Mouse (Mus musculus) intestine, embryonic 16.5 days (tissue): Measurements from ENCODE around the gene Zfp429. TPM values are rescaled to one million over a fixed set of nuclear protein-coding genes. Genes with fewer than 3 reads are reported as not detected.
A peak's percentile ranks its signal among the peaks of the same experiment; 100 is the strongest.
"Not testable (repeated sequence)": the region's sequence is repeated elsewhere in the genome, so short reads cannot be mapped to it uniquely, and the experiment has no call there.

Source experiments
- ATAC-seq: fragments of 200-750 bp; cut with Nextera tagmentation; 2 replicates; pipeline ENCODE4 v1.8.0; 2017; ENCODE audit warnings: moderate TSS enrichment, moderate library complexity
- H3K27ac ChIP-seq: fragments of 300-500 bp; sonication (generic); 2 replicates; pipeline ENCODE4 v1.5.1; 2014; ENCODE audit warnings: mild to moderate bottlenecking, low read length
- H3K27me3 ChIP-seq: fragments of 300-500 bp; sonication (generic); replicated peaks from 2 replicates; pipeline ENCODE4 v1.6.1; 2014; ENCODE audit warnings: low read length, control low read depth, mixed read lengths; ENCODE audit not compliant: control insufficient read depth, insufficient read depth
- H3K36me3 ChIP-seq: fragments of 300-500 bp; sonication (generic); 2 replicates; pipeline ENCODE4 v1.6.1; 2014; ENCODE audit warnings: low read length, control low read depth; ENCODE audit not compliant: control insufficient read depth, insufficient read depth
- H3K4me1 ChIP-seq: fragments of 300-500 bp; sonication (generic); 2 replicates; pipeline ENCODE4 v1.6.1; 2014; ENCODE audit warnings: low read length, control low read depth, mixed read lengths; ENCODE audit not compliant: control insufficient read depth, insufficient read depth
- H3K4me2 ChIP-seq: fragments of 300-500 bp; sonication (generic); 2 replicates; pipeline ENCODE4 v1.6.1; 2014; ENCODE audit warnings: low read depth, low read length, control low read depth
- H3K4me3 ChIP-seq: fragments of 300-500 bp; sonication (generic); 2 replicates; pipeline ENCODE4 v1.5.1; 2014; ENCODE audit warnings: mild to moderate bottlenecking, low read length
- H3K9ac ChIP-seq: fragments of 300-500 bp; sonication (generic); 2 replicates; pipeline ENCODE4 v1.6.1; 2014; ENCODE audit warnings: low read depth, low read length
- H3K9me3 ChIP-seq: fragments of 300-500 bp; sonication (generic); 2 replicates; pipeline ENCODE4 v1.6.1; 2016; ENCODE audit warnings: low read length, control low read depth; ENCODE audit not compliant: control insufficient read depth
- WGBS: fragments of 180-500 bp; shearing (Covaris S2); extraction: QIAGEN DNeasy Blood & Tissue Kit; methylation state at CpG from one replicate; pipeline ENCODE4 v1.1.7; 2014; 5-methylcytosine and 5-hydroxymethylcytosine counted together
- polyA plus RNA-seq: library from polyadenylated mRNA; unstranded; fragments of >200 nt; fragmentation: Nextera tagmentation; extraction: Ambion mirVana; gene quantifications from 2 replicates; pipeline ENCODE4 v1.2.1, GENCODE M21; 2015

The Zfp429 gene
- polyA plus RNA-seq, 1 experiment from 2014 or later: 6.7 TPM

GRCm38 (mm10) chr13:67413634-67414033, 14.0 kb upstream of the Zfp429 start:
- not testable (repeated sequence) for H3K27ac ChIP-seq, H3K36me3 ChIP-seq, H3K9me3 ChIP-seq, H3K9ac ChIP-seq, ATAC-seq, H3K4me2 ChIP-seq, H3K4me1 ChIP-seq, H3K4me3 ChIP-seq, H3K27me3 ChIP-seq
- 69% methylated on average over 3 of the region's 3 CpGs for WGBS

GRCm38 (mm10) chr13:67376255-67376654, 23.4 kb downstream of the Zfp429 start:
- not testable (repeated sequence) for H3K27me3 ChIP-seq, H3K4me1 ChIP-seq, H3K36me3 ChIP-seq, ATAC-seq, H3K4me3 ChIP-seq, H3K9me3 ChIP-seq, H3K4me2 ChIP-seq, H3K9ac ChIP-seq, H3K27ac ChIP-seq
- 74% methylated on average over 3 of the region's 3 CpGs for WGBS

- not testable (repeated sequence) for H3K36me3 ChIP-seq, H3K9me3 ChIP-seq, H3K27ac ChIP-seq, H3K27me3 ChIP-seq, H3K4me1 ChIP-seq
- 12% methylated on average over 13 of the region's 15 CpGs for WGBS
- Histone ChIP-seq H3K4me3 (peak within 1 kb of the TSS; percentile 67), H3K4me2 (peak within 1 kb of the TSS; percentile 57), H3K9ac (peak within 1 kb of the TSS; percentile 65)
- ATAC-seq: peak; percentile 99
Observed at GRCm38 (mm10) chr13:67375050-67375911, 24.3 kb downstream of the Zfp429 start, which contains the start of the genes Gm28041 and Zfp456. TSS of gene Gm28041 (minus strand) at chr13:67375733. TSS of gene Zfp456 (minus strand) at chr13:67375810.

GRCm38 (mm10) chr13:67360131-67360744, 39.4 kb downstream of the Zfp429 start, which contains the start of the genes Gm28044 and Zfp953:
TSS of gene Gm28044 (minus strand) at chr13:67360536.
TSS of gene Zfp953 (minus strand) at chr13:67360605.
- Histone ChIP-seq H3K36me3 (no peaks in the 10 kb centered on the region), H3K4me2 (peak within 1 kb of the TSS; percentile 51), H3K9ac (peak within 1 kb of the TSS; percentile 80), H3K4me3 (peak within 1 kb of the TSS; percentile 79), H3K9me3 (no peaks in the 10 kb centered on the region), H3K27me3 (no peaks in the 10 kb centered on the region), H3K27ac (peak within 1 kb of the TSS; percentile 72), H3K4me1 (peaks cover 3% of the 10 kb centered on the region; the same call in 1 of the 2 replicates)
- under 1% methylated on average over 15 of the region's 15 CpGs for WGBS
- ATAC-seq: peak; percentile 96

- Histone ChIP-seq H3K4me2 (no peak overlapping the region), H3K4me1 (no peaks in the 10 kb centered on the region), H3K4me3 (no peak overlapping the region), H3K27me3 (no peaks in the 10 kb centered on the region), H3K36me3 (no peaks in the 10 kb centered on the region), H3K9me3 (no peaks in the 10 kb centered on the region), H3K9ac (no peak overlapping the region), H3K27ac (no peak overlapping the region)
- no peak for ATAC-seq
Observed at GRCm38 (mm10) chr13:67351854-67352253, 47.8 kb downstream of the Zfp429 start.

- no peak overlapping the region for H3K27ac ChIP-seq
- H3K9ac ChIP-seq: no peak overlapping the region
- H3K4me1 ChIP-seq: no peaks in the 10 kb centered on the region
- WGBS: 91% methylated on average over 2 of the region's 2 CpGs
- H3K9me3 ChIP-seq: no peaks in the 10 kb centered on the region
- H3K36me3 ChIP-seq: peaks cover 3% of the 10 kb centered on the region; the same call in 1 of the 2 replicates
- no peak overlapping the region for H3K4me2 ChIP-seq
- H3K27me3 ChIP-seq: no peaks in the 10 kb centered on the region
- no peak overlapping the region for H3K4me3 ChIP-seq
- no peak for ATAC-seq
Observed at GRCm38 (mm10) chr13:67343422-67343821, 56.2 kb downstream of the Zfp429 start.

Other genes starting within 250 kb of the Zfp429 start
- 6.8 and 6.9 TPM in 2 replicates for gene Rsl1, start 226.6 kb downstream of the Zfp429 start, polyA plus RNA-seq
- gene Zfp455, start 205.3 kb downstream of the Zfp429 start, polyA plus RNA-seq: 1.2 and 1.4 TPM in 2 replicates
- gene Zfp458, start 121.4 kb downstream of the Zfp429 start, polyA plus RNA-seq: 1.2 and 1.5 TPM in 2 replicates
- gene Zfp457, start 93.3 kb downstream of the Zfp429 start, polyA plus RNA-seq: 0.69 and 1.4 TPM in 2 replicates
- 2.0 and 2.4 TPM in 2 replicates for gene Zfp595, start 67.2 kb downstream of the Zfp429 start, polyA plus RNA-seq
- 0.28 and 0.95 TPM in 2 replicates for gene Gm28044, start 39.3 kb downstream of the Zfp429 start, polyA plus RNA-seq
- gene Zfp953, start 39.2 kb downstream of the Zfp429 start, polyA plus RNA-seq: 0.77 and 1.0 TPM in 2 replicates
- 0.48 TPM in 1 of 2 replicates, not detected in the other for gene Gm28041, start 24.1 kb downstream of the Zfp429 start, polyA plus RNA-seq
- 1.5 and 1.9 TPM in 2 replicates for gene Zfp456, start 24.0 kb downstream of the Zfp429 start, polyA plus RNA-seq
- gene Zfp459, start 21.6 kb upstream of the Zfp429 start, polyA plus RNA-seq: 1.7 and 2.3 TPM in 2 replicates
- gene Zfp874a, start 51.8 kb upstream of the Zfp429 start, polyA plus RNA-seq: 7.5 TPM in 2 replicates
- gene Zfp874b, start 84.4 kb upstream of the Zfp429 start, polyA plus RNA-seq: 1.7 and 1.9 TPM in 2 replicates
- gene Zfp58, start 100.7 kb upstream of the Zfp429 start, polyA plus RNA-seq: 8.3 and 9.8 TPM in 2 replicates
- gene Gm26965, start 126.3 kb upstream of the Zfp429 start, polyA plus RNA-seq: not detected in 2 replicates
- 17.9 and 19.3 TPM in 2 replicates for gene Zfp87, start 126.4 kb upstream of the Zfp429 start, polyA plus RNA-seq
- gene Zfp748, start 154.0 kb upstream of the Zfp429 start, polyA plus RNA-seq: 9.2 and 9.7 TPM in 2 replicates
- gene Zfp729b, start 209.9 kb upstream of the Zfp429 start, polyA plus RNA-seq: 3.1 and 3.3 TPM in 2 replicates
- gene Gm49345, start 237.9 kb upstream of the Zfp429 start, polyA plus RNA-seq: not detected in 2 replicates
- gene Zfp729a, start 238.0 kb upstream of the Zfp429 start, polyA plus RNA-seq: 1.8 and 3.0 TPM in 2 replicates